ENCODE assay signal across 8 mouse cellular contexts in the genomic region with DNA sequence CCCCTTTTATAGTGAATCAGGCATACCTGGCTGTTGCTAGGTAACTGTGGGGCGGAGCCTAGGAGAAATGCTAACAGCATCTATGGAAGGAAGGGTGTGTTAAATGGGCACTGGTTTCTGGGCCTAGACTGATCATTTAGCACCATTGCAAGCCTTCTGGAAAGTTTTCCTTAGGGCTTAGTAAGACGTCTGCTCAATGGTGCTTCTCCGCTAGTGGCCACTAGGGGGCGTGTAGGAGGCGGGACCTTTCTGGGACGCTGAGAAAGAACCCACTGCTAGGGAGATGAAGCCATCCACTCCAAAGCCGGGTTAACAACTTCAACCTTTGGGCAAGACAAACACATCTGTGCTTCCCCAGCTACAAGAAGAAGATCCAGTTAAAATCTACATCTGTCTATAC. TPM values are rescaled to one million over a fixed set of nuclear protein-coding genes. Genes with fewer than 3 reads are reported as not detected.
DNase-seq lines count a peak whose midpoint lies in the region; ATAC-seq lines count a peak whose summit lies in the region.

No protein-coding gene starts in this region.

- H3K4me2 ChIP-seq in hindbrain, embryonic 16.5 days (ENCODE audit: low read length), result no peak overlapping the region
- H3K4me2 ChIP-seq in midbrain, embryonic 14.5 days (ENCODE audit: low read length), result no peak overlapping the region
- no peak overlapping the region for H3K4me2 ChIP-seq in stomach, embryonic 14.5 days (replicated peaks; ENCODE audit: low read depth, low read length)

- no peak overlapping the region for H3K4me3 ChIP-seq in hindbrain, embryonic 10.5 days
- H3K4me3 ChIP-seq in hindbrain, embryonic 16.5 days (ENCODE audit: low read length), result no peak overlapping the region
- no peak overlapping the region for H3K4me3 ChIP-seq in embryonic facial prominence, embryonic 10.5 days
- H3K4me3 ChIP-seq in midbrain, embryonic 14.5 days (replicated peaks; ENCODE audit: low read depth, low read length), result no peak overlapping the region
- H3K4me3 ChIP-seq in stomach, embryonic 14.5 days (ENCODE audit: low read depth, low read length), result no peak overlapping the region

- no peak overlapping the region for H3K27ac ChIP-seq in hindbrain, embryonic 10.5 days
- H3K27ac ChIP-seq in hindbrain, embryonic 16.5 days (ENCODE audit: low read depth, low read length), result no peak overlapping the region
- H3K27ac ChIP-seq in embryonic facial prominence, embryonic 10.5 days (replicated peaks), result no peak overlapping the region
- H3K27ac ChIP-seq in midbrain, embryonic 14.5 days (replicated peaks; ENCODE audit: low read depth, low read length), result no peak overlapping the region
- no peak overlapping the region for H3K27ac ChIP-seq in stomach, embryonic 14.5 days (ENCODE audit: low read length)

- WGBS in hindbrain, embryonic 10.5 days, result 8% methylated on average over 7 of the region's 7 CpGs
- WGBS in hindbrain, embryonic 16.5 days, result 9% methylated on average over 7 of the region's 7 CpGs
- WGBS in embryonic facial prominence, embryonic 10.5 days, result 9% methylated on average over 7 of the region's 7 CpGs
- WGBS in midbrain, embryonic 14.5 days, result 14% methylated on average over 7 of the region's 7 CpGs
- 8% methylated on average over 7 of the region's 7 CpGs for WGBS in stomach, embryonic 14.5 days

- peaks cover 17% of the 10 kb centered on the region for H3K4me1 ChIP-seq in hindbrain, embryonic 10.5 days (replicated peaks)
- H3K4me1 ChIP-seq in hindbrain, embryonic 16.5 days (ENCODE audit: control insufficient read depth, insufficient read depth, low read depth, low read length), result 0 out of 2 replicates have a peak, but pooled peaks cover 2% of the 10 kb centered on the region
- H3K4me1 ChIP-seq in embryonic facial prominence, embryonic 10.5 days, result peaks cover 4% of the 10 kb centered on the region; the same call in 1 of the 2 replicates
- H3K4me1 ChIP-seq in midbrain, embryonic 14.5 days (ENCODE audit: control insufficient read depth, insufficient read depth, low read length), result no peaks in the 10 kb centered on the region
- no peaks in the 10 kb centered on the region for H3K4me1 ChIP-seq in stomach, embryonic 14.5 days (ENCODE audit: control insufficient read depth, insufficient read depth, low read length)

- no peak for ATAC-seq in hindbrain, embryonic 16.5 days
- ATAC-seq in midbrain, embryonic 14.5 days (ENCODE audit: low FRiP score, low TSS enrichment), result no peak
- ATAC-seq in stomach, embryonic 14.5 days (ENCODE audit: insufficient number of reproducible peaks, insufficient read depth, low FRiP score, low read depth), result 0 out of 2 replicates have a peak, but pooled peaks have one; percentile 37

- H3K27me3 ChIP-seq in hindbrain, embryonic 10.5 days (ENCODE audit: insufficient read depth, poor library complexity, severe bottlenecking), result no peaks in the 10 kb centered on the region
- no peaks in the 10 kb centered on the region for H3K27me3 ChIP-seq in hindbrain, embryonic 16.5 days (replicated peaks; ENCODE audit: control insufficient read depth, insufficient read depth, low read length)
- H3K27me3 ChIP-seq in embryonic facial prominence, embryonic 10.5 days (replicated peaks; ENCODE audit: low read depth, poor library complexity, severe bottlenecking), result no peaks in the 10 kb centered on the region
- no peaks in the 10 kb centered on the region for H3K27me3 ChIP-seq in midbrain, embryonic 14.5 days (ENCODE audit: control insufficient read depth, insufficient read depth, low read length)
- H3K27me3 ChIP-seq in stomach, embryonic 14.5 days (ENCODE audit: control insufficient read depth, insufficient read depth, low read length), result no peaks in the 10 kb centered on the region

- no peaks in the 10 kb centered on the region for H3K36me3 ChIP-seq in hindbrain, embryonic 10.5 days
- no peaks in the 10 kb centered on the region for H3K36me3 ChIP-seq in hindbrain, embryonic 16.5 days (ENCODE audit: control insufficient read depth, insufficient read depth, low read length)
- H3K36me3 ChIP-seq in embryonic facial prominence, embryonic 10.5 days (replicated peaks), result no peaks in the 10 kb centered on the region
- no peaks in the 10 kb centered on the region for H3K36me3 ChIP-seq in midbrain, embryonic 14.5 days (ENCODE audit: control insufficient read depth, insufficient read depth, low read length)
- H3K36me3 ChIP-seq in stomach, embryonic 14.5 days (ENCODE audit: control insufficient read depth, insufficient read depth, low read length), result no peaks in the 10 kb centered on the region

- no peak overlapping the region for H3K9ac ChIP-seq in hindbrain, embryonic 16.5 days (ENCODE audit: low read depth, low read length)
- H3K9ac ChIP-seq in midbrain, embryonic 14.5 days (replicated peaks; ENCODE audit: low read length), result no peak overlapping the region
- no peak overlapping the region for H3K9ac ChIP-seq in stomach, embryonic 14.5 days (replicated peaks; ENCODE audit: low read depth, low read length)

- peak; percentile 72 for DNase-seq in hindbrain, embryonic 10.5 days (ENCODE audit: low spot score)
- DNase-seq in adrenal gland, postnatal 36 days, result peak; percentile 89 to 92
- peak; percentile 77 for DNase-seq in embryonic facial prominence, embryonic 10.5 days (ENCODE audit: low spot score)
- DNase-seq in heart, postnatal 36 days, result peak; percentile 79 to 82
- peak; percentile 46 for DNase-seq in left cerebral cortex, adult 11 months (ENCODE audit: low spot score)
- DNase-seq in midbrain, embryonic 14.5 days, result peak; percentile 61

- no peaks in the 10 kb centered on the region for H3K9me3 ChIP-seq in hindbrain, embryonic 10.5 days
- H3K9me3 ChIP-seq in hindbrain, embryonic 16.5 days (ENCODE audit: control insufficient read depth, low read length), result no peaks in the 10 kb centered on the region
- H3K9me3 ChIP-seq in embryonic facial prominence, embryonic 10.5 days, result no peaks in the 10 kb centered on the region
- H3K9me3 ChIP-seq in midbrain, embryonic 14.5 days (ENCODE audit: control insufficient read depth, low read length), result no peaks in the 10 kb centered on the region
- H3K9me3 ChIP-seq in stomach, embryonic 14.5 days (ENCODE audit: control insufficient read depth, low read depth, low read length), result no peaks in the 10 kb centered on the region

- intact Hi-C loops in heart, postnatal 36 days (cut with DNase I), result loop anchor here (1.0 to 5.0 kb wide), 2 partner anchors 59 to 93 kb away; no protein-coding TSS in a partner anchor

RNA-seq across cellular contexts. Expression of gene Retreg1, which starts 57.6 kb away (rescaled TPM):
- polyA plus RNA-seq in hindbrain, embryonic 10.5 days (2016; fragmentation: Nextera tagmentation; extraction: Ambion mirVana), result 2.2 and 2.7 TPM in 2 replicates
- 16.5 and 19.0 TPM in 2 replicates for polyA plus RNA-seq in hindbrain, embryonic 16.5 days (2015; fragmentation: Nextera tagmentation; extraction: Ambion mirVana)
- 10 to 100 TPM; 27.3 to 49.5 TPM for total RNA-seq in adrenal gland, postnatal 36 days (2021)
- 2.2 and 2.5 TPM in 2 replicates for polyA plus RNA-seq in embryonic facial prominence, embryonic 10.5 days (2016; fragmentation: Nextera tagmentation; extraction: Ambion mirVana)
- total RNA-seq in heart, postnatal 36 days (2021), result 100 to 1,000 TPM; 319 to 364 TPM
- 13.6 and 16.7 TPM in 2 replicates for polyA plus RNA-seq in midbrain, embryonic 14.5 days (2014; fragmentation: Nextera tagmentation; extraction: Ambion mirVana)
- polyA plus RNA-seq in stomach, embryonic 14.5 days (2014; fragmentation: Nextera tagmentation; extraction: Ambion mirVana), result 15.6 and 16.9 TPM in 2 replicates
